ENCODE assay signal across 9 mouse cellular contexts in genomic region chr11:121156411-121156891, GRCm38 (mm10). TPM values are rescaled to one million over a fixed set of nuclear protein-coding genes. Genes with fewer than 3 reads are reported as not detected.
DNase-seq lines count a peak whose midpoint lies in the region; ATAC-seq lines count a peak whose summit lies in the region.
"Had no signal": no experiment of that assay in that cellular context is flagged by ENCODE, and none has a peak within 500 bp of the region (broad histone marks: within the 10 kb centered on the region; RNA-seq: fewer than 3 reads in every experiment).

No protein-coding gene starts in this region.

- no peak overlapping the region for H3K27ac ChIP-seq in kidney, embryonic 14.5 days (ENCODE audit: low read depth, low read length)
- H3K27ac ChIP-seq in hindbrain, embryonic 16.5 days (ENCODE audit: low read depth, low read length), result no peak overlapping the region
- H3K27ac ChIP-seq in midbrain, embryonic 11.5 days (ENCODE audit: low read depth, low read length), result no peak overlapping the region

- peak overlapping the region; percentile 40 for H3K4me3 ChIP-seq in kidney, embryonic 14.5 days (ENCODE audit: low read length)
- peak overlapping the region; percentile 50 for H3K4me3 ChIP-seq in hindbrain, embryonic 16.5 days (ENCODE audit: low read length)
- H3K4me3 ChIP-seq in midbrain, embryonic 11.5 days (ENCODE audit: low read depth, low read length), result peak overlapping the region; percentile 25

- DNase-seq in kidney, adult 11 months, result no peak
- peak; percentile 38 for DNase-seq in cerebellum, adult 11-12 months
- DNase-seq in gastrocnemius, adult 8-10 months (ENCODE audit: low spot score in 2 of 2), result peak; percentile 68 to 80
- DNase-seq in midbrain, embryonic 11.5 days (ENCODE audit: low spot score, missing footprints), result peak; percentile 89
- no peak for DNase-seq in frontal cortex, postnatal 25 days (ENCODE audit: low spot score in 2 of 2)
- DNase-seq in layer of hippocampus, adult 8-10 months (ENCODE audit: low spot score in 2 of 2), result no peak

- peak overlapping the region; percentile 24; the same call in 1 of the 2 replicates for H3K9ac ChIP-seq in kidney, embryonic 14.5 days (ENCODE audit: low read depth, low read length)
- peak overlapping the region; percentile 63 for H3K9ac ChIP-seq in hindbrain, embryonic 16.5 days (ENCODE audit: low read depth, low read length)
- H3K9ac ChIP-seq in midbrain, embryonic 11.5 days (ENCODE audit: low read length), result no peak overlapping the region

- ATAC-seq in kidney, embryonic 14.5 days (ENCODE audit: low FRiP score, low TSS enrichment), result no peak; the same call in 1 of the 2 replicates
- ATAC-seq in hindbrain, embryonic 16.5 days, result peak; percentile 40; the same call in 1 of the 2 replicates
- ATAC-seq in midbrain, embryonic 11.5 days (ENCODE audit: low FRiP score), result no peak

- 1% methylated on average over 45 of the region's 45 CpGs for WGBS in kidney, embryonic 14.5 days
- 1% methylated on average over 44 of the region's 45 CpGs for WGBS in hindbrain, embryonic 16.5 days
- WGBS in midbrain, embryonic 11.5 days, result 1% methylated on average over 45 of the region's 45 CpGs

- no peaks in the 10 kb centered on the region for H3K9me3 ChIP-seq in kidney, embryonic 14.5 days (ENCODE audit: control insufficient read depth, low read length)
- H3K9me3 ChIP-seq in hindbrain, embryonic 16.5 days (ENCODE audit: control insufficient read depth, low read length), result no peaks in the 10 kb centered on the region
- no peaks in the 10 kb centered on the region for H3K9me3 ChIP-seq in midbrain, embryonic 11.5 days (ENCODE audit: control insufficient read depth, low read length)

- peaks cover 9% of the 10 kb centered on the region; the same call in 1 of the 2 replicates for H3K4me1 ChIP-seq in kidney, embryonic 14.5 days (ENCODE audit: control insufficient read depth, insufficient read depth, low read length)
- H3K4me1 ChIP-seq in hindbrain, embryonic 16.5 days (ENCODE audit: control insufficient read depth, insufficient read depth, low read depth, low read length), result peaks cover 8% of the 10 kb centered on the region
- H3K4me1 ChIP-seq in midbrain, embryonic 11.5 days (ENCODE audit: control insufficient read depth, insufficient read depth, low read length), result peaks cover 7% of the 10 kb centered on the region; the same call in 1 of the 2 replicates

- no peaks in the 10 kb centered on the region for H3K36me3 ChIP-seq in kidney, embryonic 14.5 days (ENCODE audit: control insufficient read depth, insufficient read depth, low read length)
- no peaks in the 10 kb centered on the region for H3K36me3 ChIP-seq in hindbrain, embryonic 16.5 days (ENCODE audit: control insufficient read depth, insufficient read depth, low read length)
- H3K36me3 ChIP-seq in midbrain, embryonic 11.5 days (ENCODE audit: control insufficient read depth, insufficient read depth, low read length), result no peaks in the 10 kb centered on the region

- peak overlapping the region; percentile 74 for H3K4me2 ChIP-seq in kidney, embryonic 14.5 days (replicated peaks; ENCODE audit: low read depth, low read length)
- H3K4me2 ChIP-seq in hindbrain, embryonic 16.5 days (ENCODE audit: low read length), result peak overlapping the region; percentile 90
- peak overlapping the region; percentile 54 for H3K4me2 ChIP-seq in midbrain, embryonic 11.5 days

- H3K27me3 ChIP-seq in kidney, embryonic 14.5 days (ENCODE audit: control insufficient read depth, insufficient read depth, low read length), result peaks cover 34% of the 10 kb centered on the region
- peaks cover 5% of the 10 kb centered on the region for H3K27me3 ChIP-seq in hindbrain, embryonic 16.5 days (replicated peaks; ENCODE audit: control insufficient read depth, insufficient read depth, low read length)
- H3K27me3 ChIP-seq in midbrain, embryonic 11.5 days (ENCODE audit: control insufficient read depth, insufficient read depth, low read length), result peaks cover 27% of the 10 kb centered on the region
- H3K27me3 ChIP-seq: CH12.LX had no signal

RNA-seq across cellular contexts. Expression of gene Uts2r, which starts 3.6 kb away (rescaled TPM):
- not detected in 2 replicates for polyA plus RNA-seq in kidney, embryonic 14.5 days (2014; fragmentation: Nextera tagmentation; extraction: Ambion mirVana)
- total RNA-seq in gastrocnemius, adult 8-10 months (2022), result 1 to 10 TPM; 1.1 to 1.5 (median 1.3) TPM
- 0.73 and 0.89 TPM in 2 replicates for polyA plus RNA-seq in hindbrain, embryonic 16.5 days (2015; fragmentation: Nextera tagmentation; extraction: Ambion mirVana)
- 0.12 TPM in 1 of 2 replicates, not detected in the other for polyA plus RNA-seq in midbrain, embryonic 11.5 days (2014; fragmentation: Nextera tagmentation; extraction: Ambion mirVana)
- under 1 TPM; 0.22 to 0.45 (median 0.40) TPM for total RNA-seq in layer of hippocampus, adult 8-10 months (2022)
- total RNA-seq: CH12.LX had no signal

RNA-seq across cellular contexts. Expression of gene Tex19.1, which starts 10.5 kb away (rescaled TPM):
- not detected in 2 replicates for polyA plus RNA-seq in kidney, embryonic 14.5 days (2014; fragmentation: Nextera tagmentation; extraction: Ambion mirVana)
- total RNA-seq in gastrocnemius, adult 8-10 months (2022), result not detected
- polyA plus RNA-seq in hindbrain, embryonic 16.5 days (2015; fragmentation: Nextera tagmentation; extraction: Ambion mirVana), result not detected in 2 replicates
- 0.08 TPM in 1 of 2 replicates, not detected in the other for polyA plus RNA-seq in midbrain, embryonic 11.5 days (2014; fragmentation: Nextera tagmentation; extraction: Ambion mirVana)
- not detected for total RNA-seq in layer of hippocampus, adult 8-10 months (2022)

RNA-seq across cellular contexts. Expression of gene Tex19.2, which starts 38.0 kb away (rescaled TPM):
- not detected in 2 replicates for polyA plus RNA-seq in kidney, embryonic 14.5 days (2014; fragmentation: Nextera tagmentation; extraction: Ambion mirVana)
- total RNA-seq in gastrocnemius, adult 8-10 months (2022), result not detected
- polyA plus RNA-seq in hindbrain, embryonic 16.5 days (2015; fragmentation: Nextera tagmentation; extraction: Ambion mirVana), result not detected in 2 replicates
- polyA plus RNA-seq in midbrain, embryonic 11.5 days (2014; fragmentation: Nextera tagmentation; extraction: Ambion mirVana), result not detected in 2 replicates
- total RNA-seq in layer of hippocampus, adult 8-10 months (2022), result not detected

RNA-seq across cellular contexts. Expression of gene Hexdc, which starts 47.8 kb away (rescaled TPM):
- polyA plus RNA-seq in kidney, embryonic 14.5 days (2014; fragmentation: Nextera tagmentation; extraction: Ambion mirVana), result 10.1 and 10.3 TPM in 2 replicates
- 1 to 10 TPM; 7.2 to 9.4 (median 8.7) TPM for total RNA-seq in gastrocnemius, adult 8-10 months (2022)
- 31.4 and 37.9 TPM in 2 replicates for polyA plus RNA-seq in hindbrain, embryonic 16.5 days (2015; fragmentation: Nextera tagmentation; extraction: Ambion mirVana)
- 5.7 and 6.3 TPM in 2 replicates for polyA plus RNA-seq in midbrain, embryonic 11.5 days (2014; fragmentation: Nextera tagmentation; extraction: Ambion mirVana)
- 10 to 100 TPM; 21.6 to 27.6 (median 26.1) TPM for total RNA-seq in layer of hippocampus, adult 8-10 months (2022)

RNA-seq across cellular contexts. Expression of gene Ogfod3, which starts 48.1 kb away (rescaled TPM):
- polyA plus RNA-seq in kidney, embryonic 14.5 days (2014; fragmentation: Nextera tagmentation; extraction: Ambion mirVana), result 28.5 and 31.3 TPM in 2 replicates
- total RNA-seq in gastrocnemius, adult 8-10 months (2022), result 10 to 100 TPM; 10.2 to 13.4 (median 10.9) TPM
- polyA plus RNA-seq in hindbrain, embryonic 16.5 days (2015; fragmentation: Nextera tagmentation; extraction: Ambion mirVana), result 32.7 and 33.3 TPM in 2 replicates
- polyA plus RNA-seq in midbrain, embryonic 11.5 days (2014; fragmentation: Nextera tagmentation; extraction: Ambion mirVana), result 16.5 and 21.5 TPM in 2 replicates
- total RNA-seq in layer of hippocampus, adult 8-10 months (2022), result 10 to 100 TPM in 1 of 4 experiments, 1 to 10 TPM in 3; 4.4 to 12.7 (median 7.1) TPM

Comparison
In these comparisons a context has a peak if more than half of its experiments do, and no peak if none do; other contexts are left out.
1. DNase-seq: peak in cerebellum, adult 11-12 months (single experiment), gastrocnemius, adult 8-10 months (2 of 2) and midbrain, embryonic 11.5 days (single experiment); none in kidney, adult 11 months (single experiment), frontal cortex, postnatal 25 days (0 of 2) and layer of hippocampus, adult 8-10 months (0 of 2).
2. Peak in every context shown above with its lines, with median percentiles within 50 percentile points of each other: H3K4me2 ChIP-seq and H3K4me3 ChIP-seq.